Mouse (Mus musculus): Measurements from ENCODE around the gene Rps27l. TPM values are rescaled to one million over a fixed set of nuclear protein-coding genes. Genes with fewer than 3 reads are reported as not detected.
A peak's percentile ranks its signal among the peaks of the same experiment; 100 is the strongest.
"Not testable (repeated sequence)": the region's sequence is repeated elsewhere in the genome, so short reads cannot be mapped to it uniquely, and the experiment has no call there.

Rps27l gene
- 96.8 and 111 TPM in 2 replicates for polyA plus RNA-seq (2012; rRNA removed)

DNA sequence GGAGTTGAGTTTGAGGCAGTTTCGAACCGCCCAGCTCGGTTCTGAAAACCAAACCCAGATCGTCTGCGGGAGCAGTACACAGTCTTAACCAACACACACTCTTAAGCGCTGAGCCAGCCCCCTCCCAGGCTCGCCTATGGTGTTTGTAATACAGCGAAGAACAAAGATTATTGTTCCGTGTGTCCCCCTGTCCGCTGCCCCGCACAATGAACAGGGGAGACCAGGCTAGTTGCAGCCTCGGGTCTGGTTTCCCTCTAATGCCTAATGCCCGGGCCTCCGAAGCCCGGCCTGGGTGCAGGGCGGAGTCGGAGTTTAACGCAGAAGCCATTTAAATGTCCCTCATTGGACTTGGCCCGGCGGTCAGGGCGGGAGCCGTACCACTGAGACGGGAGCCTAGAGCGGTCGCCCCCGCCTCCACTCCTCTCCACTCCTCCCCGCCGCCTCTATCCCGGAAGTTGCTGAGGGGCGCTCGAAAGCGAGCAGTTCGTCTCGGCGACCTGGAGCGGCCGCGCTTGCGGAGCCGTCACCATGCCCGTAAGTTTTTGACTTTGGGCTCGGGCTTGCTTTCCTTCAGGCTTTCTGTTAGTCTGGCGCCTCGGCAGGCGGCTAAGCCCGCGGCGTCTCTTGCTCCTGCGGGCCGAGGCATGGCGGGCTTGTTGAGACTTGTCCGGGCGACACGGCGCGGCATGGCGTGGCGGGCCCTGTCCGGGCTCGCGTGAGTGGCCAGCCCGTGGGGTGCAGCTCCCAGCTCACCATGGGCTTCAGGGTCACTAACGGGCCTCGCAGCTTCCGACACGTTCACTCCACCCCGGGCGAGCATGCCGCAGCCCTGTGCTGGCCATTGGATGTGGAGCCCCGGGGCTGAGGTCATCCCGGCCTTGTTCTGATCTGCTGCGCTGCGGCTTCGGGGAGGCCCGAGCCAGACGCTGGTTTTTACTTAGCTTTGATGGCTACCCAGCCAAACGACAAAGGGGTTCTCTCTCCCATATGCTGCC, at the start of gene Rps27l:
Gene Rps27l (plus strand): TSS at position 440 of the 995 bp plus-strand sequence.
- WGBS, result under 1% methylated on average over 77 of the region's 77 CpGs
- peak; percentile 80 for DNase-seq (ENCODE audit: low read depth, low spot score)

DNA sequence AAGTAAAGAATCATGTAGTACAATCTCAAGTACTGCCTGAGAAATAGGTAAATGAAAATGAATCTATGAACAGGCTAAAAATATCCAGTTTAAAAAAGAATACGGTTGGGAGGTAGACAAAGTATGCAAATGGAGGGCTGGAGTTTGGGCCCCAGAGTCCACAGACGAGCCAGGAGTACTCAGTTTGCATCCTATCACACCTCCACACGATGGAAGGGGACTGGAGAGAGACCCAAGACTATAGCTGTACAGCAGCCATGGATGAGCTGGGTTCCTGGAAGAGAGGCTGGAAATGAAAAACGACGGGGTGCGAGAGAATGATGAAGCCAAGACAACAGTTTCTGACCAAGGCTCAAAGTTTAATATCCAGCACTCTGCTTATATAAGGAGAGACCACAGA, 48.9 kb upstream of the Rps27l start:
- 80% methylated on average over 6 of the region's 6 CpGs for WGBS
- no peak for DNase-seq (ENCODE audit: low read depth, low spot score)

DNA sequence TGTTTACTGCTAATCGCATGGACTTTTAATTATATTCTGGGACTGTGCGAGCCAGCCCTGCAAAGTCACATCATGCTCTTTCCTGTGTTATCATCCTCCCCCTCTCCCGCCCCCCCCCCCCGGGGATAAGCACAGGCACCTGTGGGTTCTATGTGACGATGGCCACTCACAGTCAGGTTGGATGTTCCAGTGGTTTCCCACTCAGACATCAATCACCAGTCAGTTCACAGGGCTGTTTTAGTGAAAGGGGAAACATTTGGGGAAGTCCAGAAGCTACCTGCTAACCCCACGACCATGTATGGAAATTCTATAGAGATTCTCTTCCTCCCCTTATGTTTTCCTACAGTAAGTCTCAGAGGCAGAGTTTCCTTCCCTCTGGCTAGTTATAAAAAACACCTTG, 48.0 kb upstream of the Rps27l start:
- no peak for DNase-seq (ENCODE audit: low read depth, low spot score)
- 75% methylated on average over 6 of the region's 6 CpGs for WGBS

DNA sequence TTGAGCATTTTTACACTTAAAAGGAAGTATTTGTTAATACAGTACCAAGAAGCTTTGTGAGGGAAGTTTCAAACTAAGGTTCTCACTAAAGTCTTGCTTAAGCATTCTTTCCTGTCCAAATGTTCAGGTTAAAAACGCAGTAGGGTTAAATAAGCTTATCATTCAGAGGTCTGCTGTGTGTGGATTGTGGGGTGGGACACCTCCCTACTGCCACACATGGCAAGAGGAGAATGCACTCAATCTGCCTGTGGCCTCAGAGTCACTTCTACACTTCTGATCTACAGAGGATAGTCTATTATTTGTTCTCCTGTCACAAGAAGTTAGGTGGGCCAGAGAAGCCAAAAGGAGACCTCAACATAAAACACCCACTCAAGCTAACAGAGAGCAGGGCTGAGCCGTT, 46.8 kb upstream of the Rps27l start:
- DNase-seq (ENCODE audit: low read depth, low spot score), result no peak
- WGBS, result 76% methylated on average over 2 of the region's 2 CpGs

DNA sequence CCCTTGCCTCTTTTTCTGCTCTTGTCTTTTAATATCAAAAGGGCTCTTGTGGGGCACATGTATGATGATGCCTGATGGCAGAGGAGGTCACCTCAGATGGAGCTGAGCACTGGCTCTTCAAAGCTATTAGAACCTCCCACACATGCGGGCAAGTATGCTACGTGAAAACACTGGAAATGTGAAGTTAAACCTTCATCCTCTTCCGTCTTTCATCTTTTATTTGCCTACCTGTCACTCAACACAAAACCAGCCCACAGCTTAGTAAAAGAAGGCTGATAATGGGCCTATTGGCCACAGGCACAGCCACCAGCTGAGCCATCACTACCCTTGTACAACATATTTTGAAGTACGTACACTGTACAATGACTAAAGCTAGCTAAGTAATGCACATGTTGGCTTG, 46.4 kb upstream of the Rps27l start:
- WGBS, result 82% methylated on average over 4 of the region's 4 CpGs
- DNase-seq (ENCODE audit: low read depth, low spot score), result no peak

DNA sequence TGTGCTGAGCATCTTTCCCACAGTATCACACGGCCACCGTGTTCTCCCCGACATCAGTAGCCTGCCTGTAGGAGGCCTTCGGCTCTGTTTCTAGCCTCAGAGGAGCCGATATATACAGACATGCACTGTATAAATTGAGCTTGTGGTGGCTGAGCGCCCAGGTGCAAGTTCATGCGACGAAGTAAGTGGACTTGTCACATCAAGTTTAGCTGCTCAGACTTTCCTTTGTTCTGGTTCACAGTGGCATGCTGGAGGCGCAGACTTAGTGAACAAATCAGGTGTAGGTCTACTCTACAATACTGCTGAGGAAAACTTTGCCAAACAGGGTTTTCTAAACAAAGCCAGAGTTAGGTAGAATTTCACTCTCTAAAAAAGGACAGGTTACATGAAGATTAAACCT, 39.9 kb upstream of the Rps27l start:
- 83% methylated on average over 9 of the region's 9 CpGs for WGBS
- DNase-seq (ENCODE audit: low read depth, low spot score), result no peak

DNA sequence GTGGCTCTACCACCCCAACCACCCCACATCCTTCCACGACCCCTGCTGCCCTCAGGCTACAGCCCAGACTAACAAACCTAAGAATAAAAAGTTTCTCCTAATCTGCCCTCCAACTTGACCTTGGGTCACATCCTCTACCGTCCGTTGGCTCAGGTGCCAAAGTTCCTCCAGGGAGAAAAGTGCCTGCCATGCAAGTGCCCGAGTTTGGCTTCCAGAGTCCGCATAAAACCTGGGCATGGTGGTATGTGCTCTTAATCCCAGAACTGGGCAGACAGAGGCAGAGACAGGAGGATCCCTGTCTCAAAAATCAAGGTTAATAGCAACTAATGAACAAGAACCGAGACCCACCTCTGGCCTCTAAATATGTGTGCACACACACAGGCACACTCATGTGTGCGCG, 38.8 kb upstream of the Rps27l start:
- WGBS, result 86% methylated on average over 8 of the region's 8 CpGs
- DNase-seq (ENCODE audit: low read depth, low spot score), result no peak

DNA sequence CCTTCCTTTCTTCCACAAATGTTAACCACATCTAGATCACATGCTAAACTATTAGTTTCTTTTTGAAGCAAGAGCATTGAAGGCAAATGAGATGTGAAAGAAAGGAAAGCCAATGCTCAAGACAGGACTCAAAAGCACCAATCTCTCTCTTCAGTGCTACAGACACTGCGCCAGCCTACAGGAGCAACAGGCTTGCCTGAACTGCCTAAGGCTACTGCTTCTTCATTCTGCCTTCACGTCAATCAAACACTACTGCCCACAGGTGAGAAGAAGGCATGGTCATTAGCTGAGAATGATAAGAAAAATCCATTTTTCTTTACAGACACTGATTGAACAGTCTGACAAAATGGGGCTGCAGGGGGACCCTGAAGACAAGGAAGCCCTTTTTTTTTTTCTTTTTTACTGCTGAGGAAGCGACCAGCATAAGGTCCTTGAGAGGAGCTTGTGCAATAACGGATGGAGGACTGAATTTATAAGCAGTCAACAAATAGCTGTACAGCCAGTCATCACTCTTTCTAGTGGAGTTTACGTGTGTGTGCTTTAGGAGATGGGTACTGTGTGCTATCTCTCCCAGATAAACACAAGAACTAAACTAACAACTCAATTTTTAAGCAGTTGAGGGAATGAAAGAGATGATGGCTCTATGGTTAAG, 38.0 kb upstream of the Rps27l start:
- no peak for DNase-seq (ENCODE audit: low read depth, low spot score)
- WGBS, result 65% methylated on average over 5 of the region's 5 CpGs

DNA sequence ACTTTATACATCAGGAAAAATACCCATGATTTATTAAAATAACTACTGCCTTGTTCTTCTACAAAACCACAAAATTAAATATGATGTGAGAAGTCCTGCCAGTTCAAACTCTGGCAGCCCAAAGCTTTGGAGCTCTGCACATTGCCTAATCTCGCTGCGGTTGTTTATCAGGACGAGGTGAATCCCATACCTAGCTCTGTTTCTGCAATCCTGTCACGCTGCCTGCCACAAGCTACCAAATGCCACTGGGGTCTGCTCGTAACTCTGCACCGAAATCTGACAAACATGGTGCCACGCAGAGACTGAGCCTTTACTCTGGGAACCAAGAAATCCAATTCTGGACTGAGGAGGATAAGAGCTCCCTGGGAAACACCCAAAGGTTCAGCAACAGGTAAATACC, 36.0 kb upstream of the Rps27l start:
- no peak for DNase-seq (ENCODE audit: low read depth, low spot score)
- 80% methylated on average over 7 of the region's 7 CpGs for WGBS

DNA sequence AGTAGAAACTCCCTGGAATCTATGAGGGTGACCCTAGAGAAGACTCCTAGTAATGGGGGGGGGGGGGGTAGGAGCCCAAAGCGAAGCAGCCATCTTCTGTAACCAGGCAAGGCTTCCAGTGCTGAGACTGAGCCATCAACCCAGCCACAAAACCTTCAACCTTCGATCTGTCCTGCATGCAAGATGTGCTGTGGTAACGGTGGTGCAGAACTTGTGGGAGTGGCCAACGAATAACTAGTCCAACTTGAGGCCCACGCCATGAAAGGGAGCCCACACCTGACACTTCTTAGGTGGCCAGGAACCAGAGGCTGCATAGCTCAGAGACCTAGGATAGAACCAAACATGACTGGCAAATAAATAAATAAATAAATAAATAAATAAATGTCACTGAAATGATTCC, 35.2 kb upstream of the Rps27l start:
- no peak for DNase-seq (ENCODE audit: low read depth, low spot score)
- 85% methylated on average over 5 of the region's 5 CpGs for WGBS

DNA sequence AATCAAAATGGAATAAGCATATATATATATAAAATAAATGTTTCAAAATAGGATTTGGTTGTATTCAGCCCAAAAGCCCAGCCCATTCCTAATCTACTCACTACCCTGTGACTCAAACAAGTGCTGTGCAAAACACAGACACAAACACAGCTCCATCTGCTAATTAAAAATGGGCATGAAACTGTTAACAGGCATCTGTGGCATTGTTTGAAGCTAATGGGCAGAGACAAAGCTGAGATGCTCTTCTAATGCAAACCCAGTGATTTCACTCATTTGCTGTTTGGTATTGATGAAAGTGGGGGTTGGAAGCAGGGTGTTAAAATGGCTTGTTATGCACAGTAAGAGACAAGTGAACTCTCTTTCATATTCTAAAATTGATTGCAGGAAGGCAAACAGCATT, 33.6 kb upstream of the Rps27l start:
- no peak for DNase-seq (ENCODE audit: low read depth, low spot score)

DNA sequence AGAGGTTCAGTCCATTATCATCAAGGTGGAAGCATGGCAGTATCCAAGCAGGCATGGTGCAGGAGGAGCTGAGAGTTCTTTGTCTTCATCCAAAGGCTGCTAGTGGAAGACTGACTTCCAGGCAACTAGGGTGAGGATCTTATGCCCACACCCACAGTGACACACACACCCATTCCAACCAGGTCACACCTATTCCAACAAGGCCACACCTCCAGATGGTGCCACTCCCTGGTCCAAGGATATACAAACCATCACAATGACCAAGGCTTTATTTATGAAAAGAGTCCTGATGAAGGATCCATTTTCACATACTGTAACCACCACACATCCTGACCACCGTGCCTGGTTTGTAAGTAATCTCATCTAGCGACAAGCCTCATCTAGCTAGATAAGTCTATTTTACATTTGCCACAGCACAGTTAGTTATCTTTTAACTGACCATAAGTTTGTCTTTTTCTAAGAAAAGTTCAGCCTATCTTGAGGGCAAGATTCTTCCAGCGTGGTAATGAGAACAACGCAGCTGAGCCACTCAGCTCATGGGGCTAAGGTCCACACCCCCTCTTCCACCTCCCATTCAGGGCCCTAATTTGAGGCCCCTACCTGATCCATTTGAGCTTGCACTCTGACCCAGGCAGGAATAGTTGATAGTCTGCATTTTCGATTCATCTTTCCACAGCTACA, 32.5 kb upstream of the Rps27l start:
- WGBS, result 80% methylated on average over 5 of the region's 5 CpGs
- DNase-seq (ENCODE audit: low read depth, low spot score), result not testable (repeated sequence)

DNA sequence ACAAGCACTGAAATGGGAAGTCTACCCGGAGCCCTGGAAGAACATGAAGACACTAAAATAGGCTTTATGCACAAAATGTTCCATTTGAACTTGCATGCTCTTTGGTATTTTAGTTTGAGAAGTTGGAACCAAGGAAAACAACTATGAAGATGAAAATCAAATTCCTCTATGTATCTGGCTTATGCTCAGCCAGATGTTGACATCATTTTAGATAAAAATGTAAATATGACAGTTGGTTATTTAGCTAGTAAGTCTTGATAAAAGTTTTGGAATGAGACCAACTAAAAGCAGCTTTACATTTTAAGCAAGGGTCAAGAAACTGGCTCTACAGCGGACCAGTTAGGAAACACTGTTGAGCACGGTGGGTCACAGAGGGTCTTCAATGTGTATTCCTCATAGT, 31.3 kb upstream of the Rps27l start:
- 79% methylated on average over 3 of the region's 3 CpGs for WGBS
- no peak for DNase-seq (ENCODE audit: low read depth, low spot score)

DNA sequence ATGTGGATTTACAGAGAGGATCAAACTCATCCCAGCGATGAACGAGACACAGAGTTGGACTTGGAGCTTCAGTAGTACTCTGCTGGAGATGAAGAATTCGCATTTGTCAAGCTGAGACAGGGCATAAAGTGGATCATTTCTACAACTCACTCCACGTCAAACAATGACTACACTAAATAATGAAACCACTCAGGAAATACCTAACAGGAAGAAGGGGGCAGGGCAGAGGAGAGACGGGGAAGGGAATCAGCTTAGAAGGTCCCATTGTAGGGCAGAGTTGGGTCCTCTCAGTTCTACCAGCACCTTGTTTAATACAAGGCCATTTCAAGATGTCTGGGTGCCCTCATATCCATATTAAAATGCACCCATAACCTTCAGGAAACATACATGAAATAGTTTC, 30.5 kb upstream of the Rps27l start:
- DNase-seq (ENCODE audit: low read depth, low spot score), result no peak
- 80% methylated on average over 5 of the region's 5 CpGs for WGBS

DNA sequence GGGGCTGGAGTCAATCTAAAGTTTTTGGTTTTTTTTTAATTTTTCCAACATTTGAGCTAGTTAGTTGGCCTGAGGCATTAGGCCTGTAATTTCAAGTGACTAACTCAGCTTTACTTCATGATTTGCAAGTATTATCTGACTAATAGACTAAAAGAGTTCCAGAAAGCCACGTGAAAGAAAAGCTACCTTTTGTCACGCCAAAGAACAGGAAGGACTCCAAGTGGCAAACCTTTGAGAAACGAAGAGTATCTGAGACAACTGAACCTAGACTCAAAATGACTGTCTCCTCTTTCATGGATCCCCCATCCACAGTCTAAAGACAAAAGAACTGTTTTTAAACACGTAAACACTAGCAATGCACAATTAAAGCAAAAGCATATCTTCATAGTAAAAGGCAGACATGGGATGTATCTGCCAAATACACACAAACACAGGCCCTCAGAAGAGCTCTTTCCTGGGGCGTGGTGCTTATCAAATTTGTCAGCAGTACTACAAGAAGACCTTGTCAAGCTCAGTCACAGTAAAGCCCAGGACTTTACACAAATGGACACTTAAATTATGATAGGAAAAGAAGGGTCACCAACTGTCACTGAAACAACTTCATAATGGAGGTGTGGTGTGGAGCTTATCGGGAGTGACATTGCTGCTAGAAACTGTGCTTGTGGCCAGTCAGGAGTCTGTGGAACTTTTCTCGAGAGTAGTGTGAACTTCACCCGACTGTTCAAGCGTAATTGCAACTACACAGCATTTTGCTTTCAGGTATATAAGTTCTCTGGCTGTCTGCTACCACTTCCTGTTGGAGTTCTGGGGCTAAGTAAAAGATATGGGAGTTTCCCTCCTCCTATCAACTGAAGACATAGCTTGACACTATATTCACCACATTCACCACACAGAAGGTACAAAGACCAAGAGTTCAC, 29.8 kb upstream of the Rps27l start:
- 65% methylated on average over 9 of the region's 9 CpGs for WGBS
- DNase-seq (ENCODE audit: low read depth, low spot score), result no peak

DNA sequence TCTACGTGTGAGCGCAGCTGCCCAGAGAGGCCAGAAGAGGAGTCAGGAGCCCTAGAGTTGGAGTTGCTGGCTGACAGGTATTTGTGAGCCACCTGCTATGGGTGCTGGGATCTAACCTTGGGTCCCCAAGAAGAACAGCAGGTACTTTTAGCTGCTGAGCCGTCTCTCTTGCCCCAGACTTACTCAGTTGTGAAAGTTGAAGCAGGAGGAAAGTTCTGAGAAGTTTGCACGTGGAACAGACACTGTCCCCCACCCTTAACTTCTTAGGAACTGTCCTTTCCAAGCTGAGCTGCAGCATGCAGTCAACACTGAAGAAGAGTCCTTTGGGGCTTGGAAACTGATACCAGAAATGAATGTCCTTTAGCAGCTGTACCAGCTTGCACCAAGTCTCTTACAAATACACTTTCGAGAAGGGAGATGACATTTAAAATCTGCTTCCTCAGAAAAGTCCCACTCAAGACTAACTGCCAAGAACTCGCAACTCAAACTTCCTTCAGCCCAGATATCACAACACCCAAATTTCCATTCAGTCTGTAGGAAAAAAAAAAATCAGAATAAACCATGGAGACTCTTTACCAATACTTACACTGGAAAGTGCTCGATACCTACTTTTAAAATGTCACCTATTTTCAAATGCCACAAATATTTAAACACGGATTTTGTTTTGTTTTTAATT, 28.5 kb upstream of the Rps27l start:
- DNase-seq (ENCODE audit: low read depth, low spot score), result no peak
- WGBS, result 84% methylated on average over 8 of the region's 8 CpGs

DNA sequence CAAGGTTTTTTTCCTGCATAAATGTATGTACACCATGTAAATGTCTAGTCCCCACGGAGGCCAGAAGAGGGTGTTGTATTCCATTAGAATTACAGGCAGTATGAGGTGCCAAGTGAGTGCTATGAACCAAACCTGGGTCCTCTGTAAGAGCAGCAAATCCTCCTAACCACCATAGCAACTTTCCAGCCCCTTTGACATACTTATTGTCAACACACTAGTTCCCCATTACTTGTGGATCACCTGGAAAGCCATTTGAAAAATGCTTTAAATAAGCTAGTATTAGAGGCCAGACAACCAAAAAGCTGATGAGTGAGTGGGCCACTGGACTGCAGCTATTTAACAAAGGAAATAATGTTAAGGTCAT, 28.0 kb upstream of the Rps27l start:
- 73% methylated on average over 1 of the region's 1 CpGs for WGBS

DNA sequence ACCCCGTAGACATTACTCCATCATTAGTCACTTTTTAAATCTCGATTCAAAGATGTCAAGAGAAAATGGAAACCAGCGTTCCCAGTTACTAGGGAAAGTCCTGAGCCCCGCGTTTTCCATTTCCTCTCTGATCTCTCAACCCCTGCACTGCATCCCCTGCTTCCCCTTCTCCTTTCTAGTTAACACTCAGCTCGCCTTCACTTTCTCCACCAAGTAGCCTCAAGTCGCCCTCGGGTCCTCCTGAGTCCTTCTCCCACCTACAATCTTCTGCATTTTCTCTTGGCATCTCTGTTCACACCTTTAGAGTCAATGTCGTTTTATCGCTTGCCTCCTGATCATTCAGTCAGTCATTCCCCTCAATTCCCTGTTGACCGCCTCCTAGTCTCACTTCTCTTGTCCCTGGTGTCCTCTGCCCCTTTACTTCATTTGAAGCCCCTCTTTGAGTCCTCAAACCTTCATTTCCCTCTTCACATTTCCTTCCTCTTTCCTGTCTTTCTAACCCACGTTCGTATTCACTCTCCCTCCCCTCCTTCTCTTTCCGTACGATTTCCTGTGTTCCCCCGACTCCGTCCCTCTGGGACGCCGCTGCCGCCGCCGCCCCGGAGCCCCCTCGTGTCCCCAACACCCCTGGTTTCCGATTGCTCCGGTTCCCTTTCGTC, 27.1 kb upstream of the Rps27l start:
- 5% methylated on average over 27 of the region's 27 CpGs for WGBS
- no peak for DNase-seq (ENCODE audit: low read depth, low spot score)

More for the DNA sequence above, 28.0 kb upstream of the Rps27l start:
- DNase-seq (ENCODE audit: low read depth, low spot score), result no peak
